Mouse (Mus musculus) ES-E14 (cell line): ENCODE measurements around the gene Lypd4.
"Not testable (repeated sequence)": the region's sequence is repeated elsewhere in the genome, so short reads cannot be mapped to it uniquely, and the experiment has no call there.

Experiments used
- CHD2 ChIP-seq: IDR thresholded peaks from 2 replicates; pipeline ENCODE4 v1.6.1; 2014; ENCODE audit warnings: mild to moderate bottlenecking, low read depth, low read length, inconsistent platforms
- MAFK ChIP-seq: IDR thresholded peaks from 2 replicates; pipeline ENCODE4 v1.6.1; 2014; ENCODE audit warnings: mild to moderate bottlenecking, low read depth, low read length, inconsistent platforms; ENCODE audit not compliant: insufficient read depth

DNA sequence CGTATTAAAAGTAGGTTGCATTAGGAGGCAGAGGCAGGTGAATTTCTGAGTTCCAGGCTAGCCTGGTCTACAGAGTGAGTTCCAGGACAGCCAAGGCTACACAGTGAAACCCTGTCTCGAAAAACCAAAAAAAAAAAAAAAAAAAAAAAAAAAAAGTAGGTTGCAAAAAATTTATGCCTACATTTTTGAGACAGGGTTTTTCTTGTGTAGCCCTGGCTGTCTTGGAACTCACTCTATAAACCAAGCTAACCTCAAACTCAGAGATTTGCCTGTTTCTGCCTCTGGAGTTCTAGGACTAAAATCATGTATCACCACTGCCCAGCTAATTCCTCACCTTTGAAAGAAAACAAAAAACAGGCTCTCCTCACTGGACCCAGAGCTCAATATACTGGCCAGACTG lies 26.0 kb upstream of the Lypd4 start:
- TF ChIP-seq MAFK, CHD2: not testable (repeated sequence)
